In the genomic region with DNA sequence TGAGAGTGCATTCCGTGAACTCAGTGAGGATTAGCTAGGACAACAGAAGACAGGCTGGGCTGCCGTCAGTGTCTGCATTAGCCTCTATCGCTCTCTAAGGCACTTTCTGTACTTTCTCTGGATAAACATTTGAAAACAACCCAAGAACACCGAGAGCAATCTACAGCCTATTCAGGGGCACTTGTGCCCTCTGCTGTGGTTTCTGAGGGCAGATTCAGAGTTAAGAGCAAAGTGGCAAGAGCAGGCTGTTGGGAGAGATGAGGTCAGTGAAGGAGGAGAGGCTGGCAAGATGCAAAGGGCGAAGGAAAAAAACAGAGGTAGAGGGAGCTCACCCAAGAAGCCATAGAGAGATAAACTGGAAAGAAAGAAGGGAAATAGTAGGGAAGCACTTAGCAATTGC, we compare ENCODE assay signal across 18 mouse cellular contexts.
"Had no signal": no experiment of that assay in that cellular context is flagged by ENCODE, and none has a peak within 500 bp of the region (broad histone marks: within the 10 kb centered on the region; RNA-seq: fewer than 3 reads in every experiment).

No protein-coding gene starts in this region.

- H3K36me3 ChIP-seq: hindbrain, embryonic 15.5 days; liver, embryonic 15.5 days; lung, embryonic 15.5 days; midbrain, embryonic 10.5 days had no signal

- H3K9ac ChIP-seq: hindbrain, embryonic 15.5 days; limb, embryonic 13.5 days; liver, embryonic 15.5 days; lung, embryonic 15.5 days; neural tube, embryonic 15.5 days had no signal

- H3K27ac ChIP-seq: hindbrain, embryonic 15.5 days; layer of hippocampus, adult 2 months; limb, embryonic 13.5 days; liver, embryonic 15.5 days; lung, embryonic 15.5 days; midbrain, embryonic 10.5 days; neural tube, embryonic 15.5 days had no signal

- H3K4me2 ChIP-seq: hindbrain, embryonic 15.5 days; limb, embryonic 13.5 days; liver, embryonic 11.5 days; liver, embryonic 15.5 days; lung, embryonic 15.5 days; neural tube, embryonic 15.5 days had no signal

- H3K4me1 ChIP-seq: hindbrain, embryonic 15.5 days; limb, embryonic 13.5 days; liver, embryonic 15.5 days; lung, embryonic 15.5 days had no signal

- ATAC-seq: intestine, embryonic 16.5 days had no signal

- H3K4me3 ChIP-seq: hindbrain, embryonic 15.5 days; layer of hippocampus, adult 2 months; limb, embryonic 13.5 days; liver, embryonic 15.5 days; lung, embryonic 15.5 days; midbrain, embryonic 10.5 days; myocyte; neural tube, embryonic 15.5 days had no signal

- H3K9me3 ChIP-seq: hindbrain, embryonic 15.5 days; limb, embryonic 13.5 days; liver, embryonic 15.5 days; lung, embryonic 15.5 days; midbrain, embryonic 10.5 days; neural tube, embryonic 15.5 days had no signal

- DNase-seq: kidney, adult 8-10 months; kidney, postnatal 25 days; left cerebral cortex, postnatal 4 days; midbrain, embryonic 14.5 days; right cerebral cortex, adult 18-20 months; right cerebral cortex, postnatal 25 days; thymus, adult 18-20 months; thymus, postnatal 14 days had no signal

- H3K27me3 ChIP-seq: hindbrain, embryonic 15.5 days; limb, embryonic 13.5 days; liver, embryonic 15.5 days; lung, embryonic 15.5 days; neural tube, embryonic 15.5 days had no signal
